Comparison of ENCODE assay signal across 8 mouse cellular contexts in the genomic region with DNA sequence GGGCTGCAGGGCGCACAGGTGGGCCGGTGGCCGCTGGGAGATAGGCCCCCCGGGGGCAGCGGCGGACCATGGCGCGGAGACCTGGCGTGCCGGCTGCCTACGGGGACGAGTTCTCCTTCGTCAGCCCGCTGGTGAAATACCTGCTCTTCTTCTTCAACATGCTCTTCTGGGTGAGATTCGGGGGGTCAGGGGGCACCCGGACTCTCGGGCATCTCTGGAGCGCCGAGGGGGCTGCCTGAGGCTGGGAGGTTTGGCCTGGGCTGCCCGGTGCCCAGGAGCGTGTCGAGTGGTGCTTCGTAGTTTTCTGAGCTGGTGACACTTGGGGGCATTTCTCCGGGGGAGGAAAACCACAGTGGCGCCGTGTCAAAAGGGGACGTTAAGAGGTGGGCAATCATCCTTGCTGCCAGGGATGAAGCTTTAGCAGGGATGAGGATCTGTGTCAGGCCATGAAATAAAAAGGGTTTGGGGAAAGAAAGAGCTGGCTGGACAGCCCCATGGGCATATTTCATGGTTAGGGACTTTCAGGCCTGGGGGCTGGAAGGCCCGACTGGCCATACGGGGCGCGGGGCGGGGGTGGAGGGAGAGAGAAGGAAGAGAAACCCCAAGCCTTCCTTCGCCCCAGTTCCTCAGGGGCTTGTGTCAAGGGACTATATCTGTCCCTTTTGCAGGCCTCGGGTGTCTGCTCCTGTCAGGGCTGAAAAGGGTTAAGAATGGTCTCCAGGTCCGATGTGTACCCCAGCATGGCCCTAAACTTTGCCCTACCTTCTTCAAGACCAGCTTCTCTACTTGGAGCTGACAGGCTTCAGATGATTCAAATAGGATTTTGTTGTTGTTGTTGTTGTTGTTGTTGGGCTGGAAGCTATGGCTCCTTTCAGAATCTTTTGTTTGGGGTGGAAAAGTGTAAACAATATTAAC. TPM values are rescaled to one million over a fixed set of nuclear protein-coding genes. Genes with fewer than 3 reads are reported as not detected.
A peak's percentile ranks its signal among the peaks of the same experiment; 100 is the strongest.
DNase-seq lines count a peak whose midpoint lies in the region; ATAC-seq and TF ChIP-seq lines count a peak whose summit lies in the region.

No protein-coding gene starts in this region.

- 3% methylated on average over 29 of the region's 35 CpGs for WGBS in forebrain, postnatal 0 days
- 3% methylated on average over 34 of the region's 35 CpGs for WGBS in liver, embryonic 13.5 days (ENCODE audit: insufficient replicate concordance)

- TF ChIP-seq CTCF in G1E (IDR thresholded peaks at IDR 0.05; ENCODE audit: low read depth, low read length), result no peak
- TF ChIP-seq CTCF in forebrain, postnatal 0 days (IDR thresholded peaks at IDR 0.05; ENCODE audit: low read depth), result no peak

- H3K4me2 ChIP-seq in forebrain, postnatal 0 days (ENCODE audit: low read depth), result peak overlapping the region; percentile 99
- peak overlapping the region; percentile 87 for H3K4me2 ChIP-seq in liver, embryonic 13.5 days

- H3K4me1 ChIP-seq in G1E (ENCODE audit: insufficient read depth, low read depth, low read length), result peaks cover 63% of the 10 kb centered on the region
- 0 out of 2 replicates have a peak, but pooled peaks cover 6% of the 10 kb centered on the region for H3K4me1 ChIP-seq in forebrain, postnatal 0 days (ENCODE audit: insufficient read depth)
- H3K4me1 ChIP-seq in liver, embryonic 13.5 days (replicated peaks), result peaks cover 56% of the 10 kb centered on the region

- peak; percentile 8 for DNase-seq in kidney, adult 18-20 months
- no peak for DNase-seq in kidney, adult 11 months
- DNase-seq in G1E (ENCODE audit: low spot score), result peak; percentile 25
- peak; percentile 5 for DNase-seq in forebrain, postnatal 0 days
- no peak for DNase-seq in liver, embryonic 13.5 days
- no peak for DNase-seq in left cerebral cortex, adult 9 months (ENCODE audit: low spot score in 2 of 2)
- DNase-seq in left cerebral cortex, postnatal 36 days (ENCODE audit: low spot score in 2 of 2), result no peak

- H3K27me3 ChIP-seq in G1E (ENCODE audit: insufficient read depth, low read length), result peaks cover 19% of the 10 kb centered on the region
- peaks cover 6% of the 10 kb centered on the region; the same call in 1 of the 2 replicates for H3K27me3 ChIP-seq in forebrain, postnatal 0 days (ENCODE audit: insufficient read depth, low read length)
- peaks cover 38% of the 10 kb centered on the region for H3K27me3 ChIP-seq in liver, embryonic 13.5 days

- H3K36me3 ChIP-seq in G1E (replicated peaks), result peaks cover 21% of the 10 kb centered on the region
- no peaks in the 10 kb centered on the region for H3K36me3 ChIP-seq in forebrain, postnatal 0 days (ENCODE audit: insufficient read depth)
- H3K36me3 ChIP-seq in liver, embryonic 13.5 days, result peaks cover 9% of the 10 kb centered on the region

- no peak overlapping the region for H3K27ac ChIP-seq in forebrain, postnatal 0 days (ENCODE audit: low read depth, low read length)
- peak overlapping the region; percentile 99 for H3K27ac ChIP-seq in liver, embryonic 13.5 days

- ATAC-seq in G1E (ENCODE audit: extremely low read depth, insufficient number of reproducible peaks, low FRiP score, poor library complexity, severe bottlenecking), result no peak
- ATAC-seq in forebrain, postnatal 0 days, result 0 out of 2 replicates have a peak, but pooled peaks have one; percentile 2
- no peak for ATAC-seq in liver, embryonic 13.5 days (ENCODE audit: low read depth)
- no peak for ATAC-seq in megakaryocyte-erythroid progenitor cell, adult 5-6 weeks (replicated peaks; ENCODE audit: low FRiP score, low TSS enrichment, poor library complexity, severe bottlenecking)

- no peaks in the 10 kb centered on the region for H3K9me3 ChIP-seq in G1E (replicated peaks)
- no peaks in the 10 kb centered on the region for H3K9me3 ChIP-seq in forebrain, postnatal 0 days (ENCODE audit: low read length)
- no peaks in the 10 kb centered on the region for H3K9me3 ChIP-seq in liver, embryonic 13.5 days (replicated peaks)

- peak overlapping the region; percentile 63 for H3K9ac ChIP-seq in forebrain, postnatal 0 days
- peak overlapping the region; percentile 100 for H3K9ac ChIP-seq in liver, embryonic 13.5 days

- intact Hi-C loops in left cerebral cortex, postnatal 36 days (cut with DNase I), result no loop called here

- peak overlapping the region; percentile 96 for H3K4me3 ChIP-seq in G1E (ENCODE audit: low read depth, low read length)
- H3K4me3 ChIP-seq in forebrain, postnatal 0 days (ENCODE audit: low read depth, low read length), result peak overlapping the region; percentile 82
- peak overlapping the region; percentile 97 for H3K4me3 ChIP-seq in liver, embryonic 13.5 days (replicated peaks)

RNA-seq across cellular contexts. Expression of gene Tspan33, which starts 0.6 kb away (rescaled TPM):
- 56.6 and 80.8 TPM in 2 replicates for total RNA-seq in G1E (2014; fragmentation: Nextera tagmentation)
- total RNA-seq in G1E (2017), result 33.2 and 38.4 TPM in 2 replicates
- polyA plus RNA-seq in G1E (2012), result 33.9 and 35.9 TPM in 2 replicates
- total RNA-seq in forebrain, postnatal 0 days (2014; rRNA removed), result 7.6 and 12.5 TPM in 2 replicates
- 6.8 and 9.4 TPM in 2 replicates for polyA plus RNA-seq in forebrain, postnatal 0 days (2015; fragmentation: Nextera tagmentation; extraction: Ambion mirVana)
- polyA plus RNA-seq in liver, embryonic 13.5 days (2015; fragmentation: Nextera tagmentation; extraction: Ambion mirVana), result 150 and 164 TPM in 2 replicates
- 88.1 and 106 TPM in 2 replicates for total RNA-seq in megakaryocyte-erythroid progenitor cell, adult 5-6 weeks (2014; fragmentation: Nextera tagmentation)
- 36.2 and 60.3 TPM in 2 replicates for total RNA-seq in megakaryocyte-erythroid progenitor cell, adult 5-6 weeks (2017)
- total RNA-seq in left cerebral cortex, postnatal 36 days (2021), result 10 to 100 TPM; 28.0 TPM

RNA-seq across cellular contexts. Expression of gene Smo, which starts 40.7 kb away (rescaled TPM):
- total RNA-seq in G1E (2014; fragmentation: Nextera tagmentation) (72.7 and 87.2 TPM in 2 replicates), G1E (2017) (42.0 and 46.9 TPM in 2 replicates)
- 47.8 and 58.8 TPM in 2 replicates for polyA plus RNA-seq in G1E (2012)
- total RNA-seq in forebrain, postnatal 0 days (2014; rRNA removed), result 28.0 and 38.2 TPM in 2 replicates
- 4.4 and 8.3 TPM in 2 replicates for polyA plus RNA-seq in forebrain, postnatal 0 days (2015; fragmentation: Nextera tagmentation; extraction: Ambion mirVana)
- 3.4 and 4.3 TPM in 2 replicates for polyA plus RNA-seq in liver, embryonic 13.5 days (2015; fragmentation: Nextera tagmentation; extraction: Ambion mirVana)
- 27.5 and 34.8 TPM in 2 replicates for total RNA-seq in megakaryocyte-erythroid progenitor cell, adult 5-6 weeks (2014; fragmentation: Nextera tagmentation)
- 24.0 and 31.1 TPM in 2 replicates for total RNA-seq in megakaryocyte-erythroid progenitor cell, adult 5-6 weeks (2017)
- 1 to 10 TPM; 8.1 to 9.0 TPM for total RNA-seq in left cerebral cortex, postnatal 36 days (2021)

Comparison
In these comparisons a context has a peak if more than half of its experiments do, and no peak if none do; other contexts are left out.
1. DNase-seq: peak in kidney, adult 18-20 months (single experiment), G1E (single experiment) and forebrain, postnatal 0 days (single experiment); none in kidney, adult 11 months (single experiment), liver, embryonic 13.5 days (single experiment), left cerebral cortex, adult 9 months (0 of 2) and left cerebral cortex, postnatal 36 days (0 of 2).
2. Peak in every context shown above with its lines, with median percentiles within 50 percentile points of each other: H3K4me3 ChIP-seq.